Mouse (Mus musculus) adrenal gland (tissue): ENCODE results near the gene Dapk1.
"Not testable (repeated sequence)": the region's sequence is repeated elsewhere in the genome, so short reads cannot be mapped to it uniquely, and the experiment has no call there.

Experiments used
- intact Hi-C: fragments of 180-260 bp; cut with DNase I; formaldehyde crosslinking; loops from one replicate; pipeline ENCODE4 v1.15.1; 2025
- long read RNA-seq, 2 experiments: library from polyadenylated mRNA; unstranded; transcript quantifications; one replicate each; pipeline ENCODE4 v2.0.0; 2020; ENCODE audit warnings: borderline replicate concordance in 1 of 2; ENCODE audit not compliant: insufficient replicate concordance in 1 of 2

The Dapk1 gene
- long read RNA-seq, experiment 1, partial matches to known transcripts = 1 of 4 reads
- long read RNA-seq, experiment 1, other reads (novel, unspliced or antisense) = 3 of 4 reads
- long read RNA-seq, experiment 2, partial matches to known transcripts = 0 of 1 reads
- long read RNA-seq, experiment 2, other reads (novel, unspliced or antisense) = 1 of 1 reads

DNA sequence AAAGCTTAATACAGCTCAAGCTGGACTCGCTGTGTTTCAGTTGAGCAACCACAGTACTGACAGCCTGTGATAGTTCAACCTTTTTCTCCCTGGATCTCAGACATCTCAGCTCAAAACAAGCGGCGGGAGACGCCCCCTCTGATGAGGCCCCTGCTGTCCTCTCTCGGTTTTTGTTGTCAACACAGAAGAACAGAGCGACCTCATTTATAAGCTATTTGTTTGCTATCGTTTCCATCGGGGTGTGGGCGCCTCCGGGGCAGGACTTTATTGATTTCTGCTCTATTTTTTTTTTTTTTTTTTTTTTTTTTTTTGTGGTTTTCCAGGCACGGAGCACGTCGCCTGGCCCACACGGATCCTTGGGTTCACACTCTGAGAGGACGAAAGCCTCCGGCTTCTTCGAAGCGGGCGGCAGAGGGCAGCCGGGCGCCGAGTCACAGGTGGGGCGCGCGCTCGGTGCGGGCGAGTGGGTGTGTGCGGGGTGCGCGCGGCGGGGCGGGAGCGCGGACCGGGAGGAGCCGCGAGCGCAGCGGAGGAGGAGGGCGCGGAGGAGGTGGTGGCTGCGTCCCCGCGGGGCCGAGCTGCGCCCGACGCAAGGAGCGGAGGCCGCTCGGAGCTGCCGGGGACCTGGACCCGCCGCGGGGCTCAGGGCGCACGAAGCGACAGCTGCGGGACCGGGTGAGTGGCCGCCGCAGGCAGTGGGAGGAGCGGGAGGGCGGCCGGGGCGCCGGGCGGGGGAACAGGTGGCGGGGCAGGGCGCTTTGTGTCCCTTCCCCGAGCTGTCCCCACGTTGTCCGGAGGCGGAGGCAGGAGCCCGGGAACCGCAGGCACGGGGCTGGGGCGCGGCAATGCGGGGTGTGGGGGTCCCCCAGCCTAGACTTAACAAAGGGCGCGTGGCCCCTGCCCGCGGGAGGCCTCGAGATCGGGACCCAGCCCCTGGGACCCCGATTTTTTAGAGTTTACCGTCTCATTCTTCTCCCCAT, at the start of gene Dapk1:
Dapk1 (plus strand) TSS at position 512 of the 980 bp plus-strand sequence.
- intact Hi-C loops = loop anchor here (5.0 kb wide), 1 partner anchor 136 kb away; no protein-coding TSS in a partner anchor

DNA sequence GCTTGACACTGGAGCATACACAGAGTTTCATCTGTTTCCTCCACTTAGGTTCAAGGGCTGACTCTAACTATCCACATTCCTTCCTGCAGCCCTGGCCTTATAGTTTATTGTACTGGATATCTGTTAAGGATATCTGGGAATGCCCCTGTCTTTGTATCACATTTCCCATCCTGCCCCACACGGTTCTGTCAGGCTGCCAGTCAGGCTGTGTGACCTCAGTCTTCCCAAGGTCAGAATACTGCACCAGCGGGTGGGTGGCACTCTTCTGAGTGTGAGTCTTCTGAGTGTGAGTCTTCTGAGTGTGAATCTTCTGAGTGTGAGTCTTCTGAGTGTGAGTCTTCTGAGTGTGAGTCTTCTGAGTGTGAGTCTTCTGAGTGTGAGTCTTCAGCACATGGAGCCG, 48.4 kb upstream of the Dapk1 start:
- intact Hi-C loops = no loop called here

- intact Hi-C loops = no loop called here
These were observed 45.3 kb upstream of the Dapk1 start for GRCm38 (mm10) chr13:60556476-60556875.

DNA sequence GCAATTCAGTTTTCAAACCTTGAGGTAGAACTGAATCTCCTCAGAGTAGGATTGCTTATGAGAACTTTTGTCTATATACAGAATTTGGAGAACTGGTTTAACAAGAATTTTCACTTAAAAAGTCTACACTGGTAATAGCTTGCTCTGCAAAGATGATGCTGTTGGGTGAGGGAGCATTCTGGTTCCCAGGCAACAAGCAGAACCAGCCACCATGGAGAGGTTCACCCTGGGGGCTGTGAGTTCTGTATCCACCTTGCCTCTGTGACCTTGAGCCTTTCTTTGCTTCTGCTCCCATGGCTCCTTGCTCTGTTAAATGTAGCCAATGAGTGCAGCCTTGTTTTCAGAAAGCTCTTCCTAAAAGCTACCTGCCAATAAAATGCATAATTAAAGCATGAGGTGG, 44.8 kb upstream of the Dapk1 start:
- intact Hi-C loops = no loop called here

- intact Hi-C loops = no loop called here
These were observed 37.4 kb upstream of the Dapk1 start for GRCm38 (mm10) chr13:60564303-60564702.

DNA sequence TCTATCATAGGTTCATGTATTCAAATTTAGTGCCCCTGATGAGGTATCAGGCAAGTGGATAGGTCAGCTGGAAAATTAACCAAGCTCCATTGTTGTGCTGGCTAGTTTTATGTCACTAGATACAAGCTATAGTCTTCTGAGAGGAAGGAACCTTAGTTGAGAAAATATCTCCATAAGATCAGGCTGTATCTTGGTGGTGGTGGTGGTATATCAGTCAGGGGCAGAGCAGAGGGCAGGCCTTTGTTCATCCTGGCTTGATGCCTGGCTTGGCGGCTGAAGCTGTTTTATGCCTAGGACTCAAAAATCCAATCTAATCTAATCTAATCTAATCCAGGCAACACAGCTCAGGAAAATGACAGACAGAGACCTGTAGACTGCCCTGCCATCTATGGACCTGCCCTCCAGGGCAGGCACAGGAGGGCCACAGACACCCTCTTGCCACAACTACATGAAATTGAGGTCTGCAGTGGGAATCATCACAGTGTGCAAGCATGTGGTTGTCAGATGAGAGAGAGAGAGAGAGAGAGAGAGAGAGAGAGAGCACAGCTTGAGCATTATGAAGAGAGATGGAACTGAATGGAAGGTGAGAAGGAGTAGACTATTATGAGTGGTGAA, 32.7 kb upstream of the Dapk1 start:
- intact Hi-C loops = no loop called here

- intact Hi-C loops = no loop called here
These were observed 32.2 kb upstream of the Dapk1 start for GRCm38 (mm10) chr13:60569549-60569941.

GRCm38 (mm10) chr13:60573541-60573940, 28.2 kb upstream of the Dapk1 start:
- intact Hi-C loops = no loop called here

GRCm38 (mm10) chr13:60573971-60574370, 27.8 kb upstream of the Dapk1 start:
- intact Hi-C loops = no loop called here

DNA sequence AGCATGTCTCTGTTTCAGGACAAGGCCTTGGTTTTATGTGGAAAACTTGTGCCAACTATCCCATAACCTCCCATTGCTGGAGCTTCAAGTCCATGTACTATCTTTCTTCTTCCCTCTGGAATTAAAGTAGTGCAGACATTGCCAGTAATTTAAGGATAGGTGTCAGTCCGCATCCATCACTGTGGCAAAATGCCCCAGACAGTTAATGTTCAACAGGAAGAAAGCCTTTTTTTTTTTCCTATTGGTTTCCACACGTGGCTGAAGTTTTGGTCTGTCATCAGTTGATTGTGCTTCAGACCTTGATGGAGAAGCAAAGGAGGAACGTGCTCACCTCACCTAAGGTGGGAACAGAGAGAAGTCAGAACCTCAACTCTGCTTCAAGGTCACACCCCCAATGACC, 23.2 kb upstream of the Dapk1 start:
- intact Hi-C loops = no loop called here

DNA sequence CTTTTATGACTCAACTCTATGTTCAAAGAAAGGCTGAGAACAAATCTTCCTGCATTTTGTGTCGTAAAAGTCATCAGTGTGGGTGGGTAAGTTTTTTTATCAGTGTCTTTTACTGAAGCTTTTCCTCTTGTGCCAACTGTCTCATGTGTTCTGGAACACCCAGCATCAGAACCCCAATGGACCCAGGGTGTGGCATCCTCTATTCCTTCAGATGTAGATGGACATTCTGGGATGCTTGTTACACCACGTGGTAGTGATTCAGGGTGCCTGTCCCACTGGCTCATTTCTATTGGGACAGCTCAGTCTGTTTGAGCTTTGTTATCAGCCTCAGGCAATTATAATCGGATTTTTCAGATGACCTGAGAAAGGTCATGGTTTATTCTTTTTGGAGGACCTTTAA, 6.9 kb upstream of the Dapk1 start:
- intact Hi-C loops = loop anchor here (5.0 kb wide), 1 partner anchor 113 kb away; no protein-coding TSS in a partner anchor

GRCm38 (mm10) chr13:60595519-60595918, 6.2 kb upstream of the Dapk1 start:
- intact Hi-C loops = loop anchor here (5.0 kb wide), 1 partner anchor 113 kb away; no protein-coding TSS in a partner anchor

DNA sequence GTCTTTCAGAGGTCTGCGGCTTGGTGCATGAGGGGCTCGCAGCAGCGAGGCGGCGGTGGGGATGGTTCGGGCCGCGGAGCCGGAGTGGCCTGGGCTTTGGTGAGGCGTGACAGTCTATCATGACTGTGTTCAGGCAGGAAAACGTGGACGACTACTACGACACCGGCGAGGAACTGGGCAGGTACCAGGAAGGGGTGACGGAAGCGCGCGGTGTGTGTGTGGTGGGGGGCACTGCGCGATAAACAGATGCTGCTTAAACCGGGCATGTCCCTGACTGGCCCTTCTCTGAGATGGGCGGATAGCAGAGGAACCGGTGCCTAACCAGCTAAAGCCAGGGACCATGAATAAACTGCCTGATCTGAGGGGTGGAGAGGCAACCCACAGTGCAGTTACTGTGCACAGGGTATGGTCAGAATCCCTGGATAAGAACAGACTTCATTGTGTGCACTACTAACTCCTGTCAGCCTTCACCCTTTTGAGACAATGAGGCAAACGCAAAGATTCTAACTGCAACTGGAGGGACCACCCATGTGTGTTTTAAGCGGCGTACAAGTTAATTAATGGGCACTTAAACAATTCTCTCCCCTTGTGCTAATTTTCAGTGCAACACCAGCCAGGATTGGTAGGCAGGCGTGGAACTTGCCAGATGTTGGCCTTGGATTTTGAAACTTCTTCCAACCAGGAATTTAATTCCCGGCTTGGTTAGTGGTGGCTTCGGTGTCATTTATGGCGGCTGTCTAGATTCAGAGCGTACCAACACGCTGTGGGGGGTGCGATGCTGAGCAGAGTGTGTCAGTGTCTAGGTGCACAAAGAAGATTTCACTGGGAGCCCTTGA, 887 bp downstream of the Dapk1 start:
- intact Hi-C loops = loop anchor here (5.0 kb wide), 1 partner anchor 135 kb away; no protein-coding TSS in a partner anchor

DNA sequence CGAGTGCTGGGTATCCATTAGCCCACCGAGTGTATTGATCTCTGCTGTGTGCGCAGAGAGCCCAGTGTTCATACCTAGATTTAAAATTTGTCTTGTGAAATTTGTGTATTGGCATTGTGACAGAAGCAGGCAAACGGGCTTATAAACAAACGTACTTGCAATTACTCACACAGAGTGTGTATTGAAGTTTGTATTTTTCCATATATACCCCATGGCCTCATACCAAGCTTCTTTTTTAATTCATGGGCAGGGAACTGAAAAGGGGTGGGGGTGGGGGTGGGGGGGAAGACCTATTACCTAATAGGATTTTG, 1.5 kb downstream of the Dapk1 start:
- intact Hi-C loops = loop anchor here (5.0 kb wide), 1 partner anchor 134 kb away; no protein-coding TSS in a partner anchor

DNA sequence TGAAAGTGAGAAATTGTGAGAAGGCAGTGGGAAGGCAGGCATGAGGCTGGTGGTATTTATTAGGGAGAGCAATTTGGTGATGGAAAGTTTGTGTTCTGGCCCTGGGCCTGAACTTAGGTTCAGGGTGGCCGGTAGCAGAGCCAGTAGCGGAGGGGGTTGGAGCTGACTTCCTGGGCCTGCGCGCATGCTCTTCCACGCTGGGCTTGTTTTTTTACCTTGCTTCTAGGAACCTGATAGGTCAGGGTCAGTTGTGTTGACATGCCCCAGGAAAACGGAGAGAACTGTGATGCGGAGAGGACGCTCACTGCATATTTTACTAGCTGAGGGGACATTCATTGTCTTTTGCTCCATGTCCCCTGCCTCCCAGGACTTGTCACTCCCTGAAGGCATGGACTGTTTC, 5.7 kb downstream of the Dapk1 start:
- intact Hi-C loops = no loop called here

DNA sequence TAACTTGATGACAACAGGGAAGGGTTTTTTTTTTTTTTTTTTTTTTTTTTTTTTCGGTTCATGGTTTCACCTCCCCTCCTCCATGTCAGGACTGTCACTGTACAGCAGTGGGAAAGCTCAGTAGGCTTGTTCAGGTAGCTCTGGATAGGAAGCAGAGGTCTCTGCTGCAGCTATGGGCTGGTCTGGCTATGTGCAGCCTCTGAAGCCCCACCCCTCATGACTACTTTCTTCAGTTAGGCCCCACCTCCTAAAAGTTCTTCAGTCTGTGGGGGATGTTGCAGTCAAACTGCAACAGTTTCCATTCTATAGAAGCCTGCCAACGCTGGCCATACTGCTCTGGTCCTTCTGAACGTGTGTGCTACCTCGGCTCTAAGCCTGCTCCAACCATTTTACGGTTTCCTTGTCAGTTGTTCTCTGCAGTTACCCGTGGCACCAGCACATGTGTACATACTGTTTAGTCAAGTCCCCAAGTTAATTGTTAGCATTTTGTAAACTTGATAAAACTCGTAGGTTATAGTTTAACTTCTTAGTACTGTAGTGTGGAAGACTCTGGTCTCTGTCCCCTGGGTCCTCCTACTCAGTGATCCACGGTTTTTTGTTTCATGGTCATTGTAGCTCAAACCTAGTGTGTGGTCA, 6.8 kb downstream of the Dapk1 start:
- intact Hi-C loops = no loop called here

GRCm38 (mm10) chr13:60609234-60609633, 7.5 kb downstream of the Dapk1 start:
- intact Hi-C loops = no loop called here

DNA sequence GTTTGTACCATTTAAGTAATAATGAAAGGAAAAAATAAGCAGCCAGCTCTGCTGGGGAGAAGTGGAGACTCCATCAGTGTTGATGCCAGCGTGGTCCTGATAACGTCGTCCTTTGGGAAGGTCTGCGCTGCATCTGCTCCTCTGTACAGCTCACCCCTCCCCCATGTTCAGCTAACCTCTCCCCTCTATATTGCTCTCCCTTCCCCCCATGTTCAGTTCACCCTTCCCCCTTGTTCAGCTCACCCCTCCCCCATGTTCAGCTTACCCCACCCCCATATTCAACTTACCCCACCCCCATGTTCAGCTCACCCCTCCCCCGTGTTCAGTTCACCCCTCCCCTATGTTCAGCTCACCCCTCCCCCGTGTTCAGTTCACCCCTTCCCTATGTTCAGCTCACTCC, 8.8 kb downstream of the Dapk1 start:
- intact Hi-C loops = no loop called here

GRCm38 (mm10) chr13:60610971-60611370, 9.2 kb downstream of the Dapk1 start:
- intact Hi-C loops = not testable (repeated sequence)

- intact Hi-C loops = no loop called here
These were observed 10.4 kb downstream of the Dapk1 start for GRCm38 (mm10) chr13:60612160-60612559.

- intact Hi-C loops = no loop called here
These were observed 12.4 kb downstream of the Dapk1 start for GRCm38 (mm10) chr13:60614154-60614553.
